Mouse (Mus musculus): ENCODE measurements at regions not wholly inside any gene's neighbourhood (a gene's known extent, or its start where the extent isn't known, plus 50 kb on each side); places are given as distances from the start of the nearest gene placed in this dataset.

- DNase-seq (ENCODE audit: low spot score), result no peak
Measured at GRCm38 (mm10) chr7:111337053-111337452, 254.2 kb upstream of the Eif4g2 start.

- DNase-seq (ENCODE audit: low spot score), result no peak
Measured at GRCm38 (mm10) chr7:111322901-111323300, 240.1 kb upstream of the Eif4g2 start.

DNA sequence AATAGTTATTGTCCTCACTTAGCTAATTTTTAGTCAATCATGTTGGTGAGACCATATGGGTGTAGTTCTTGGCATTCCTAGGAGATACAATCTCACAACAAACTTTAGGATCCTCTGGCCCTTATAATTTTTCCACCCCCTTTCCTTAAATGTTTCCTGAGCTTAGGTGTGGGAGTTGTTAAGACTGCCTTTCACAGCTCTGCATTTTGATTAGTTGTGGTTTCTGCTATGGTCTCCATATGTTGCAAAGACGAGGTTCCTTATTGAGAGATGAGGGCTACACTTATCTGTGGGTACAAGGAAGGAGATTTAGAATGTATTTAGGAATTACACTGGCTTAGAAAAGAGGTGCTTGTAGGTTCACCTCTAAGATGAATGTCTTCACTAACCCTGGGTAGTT, 237.1 kb upstream of the Eif4g2 start:
- no peak for DNase-seq (ENCODE audit: low spot score)

DNA sequence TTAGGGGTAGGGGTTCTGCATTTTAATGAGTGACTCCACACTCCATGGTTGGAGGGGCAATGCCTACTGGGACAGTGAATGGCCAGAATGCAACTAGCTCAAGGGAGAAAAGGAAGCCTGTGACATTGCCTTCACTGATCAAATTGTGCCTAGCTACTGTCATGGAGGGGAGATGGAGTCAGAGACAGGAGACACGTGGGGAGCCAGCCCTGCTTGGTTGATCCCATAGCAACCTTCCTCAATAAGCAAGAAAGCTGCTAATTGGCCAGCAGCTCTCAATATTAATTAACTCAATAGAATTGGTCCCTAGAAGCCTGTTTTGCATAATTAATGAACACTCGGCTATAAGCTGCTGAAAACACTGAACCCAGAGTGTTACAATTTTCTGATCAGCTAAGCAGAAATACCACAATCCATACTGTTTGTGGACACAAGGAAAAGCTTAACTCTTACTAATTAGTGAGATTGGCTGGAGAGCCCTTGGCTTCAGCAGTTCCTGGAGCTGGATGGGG, 233.7 kb upstream of the Eif4g2 start:
- DNase-seq (ENCODE audit: low spot score), result no peak

DNA sequence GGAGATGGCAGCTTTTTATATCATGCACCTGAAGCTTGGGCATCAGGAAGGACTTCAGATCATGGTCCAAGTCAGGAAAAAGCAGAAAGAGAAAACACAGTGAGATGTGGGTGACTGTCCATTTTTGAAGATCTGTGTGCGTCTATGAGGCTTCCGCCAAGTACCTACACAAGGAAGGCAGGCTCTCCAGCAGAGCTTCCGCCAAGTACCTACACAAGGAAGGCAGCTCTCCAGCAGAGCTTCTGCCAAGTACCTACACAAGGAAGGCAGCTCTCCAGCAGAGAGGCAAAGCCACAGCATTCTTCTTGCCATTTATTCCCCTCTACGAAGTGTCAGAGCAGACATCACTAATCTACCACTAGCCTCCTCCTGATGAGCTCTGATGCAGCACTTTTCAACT, 231.1 kb upstream of the Eif4g2 start:
- DNase-seq (ENCODE audit: low spot score), result no peak

DNA sequence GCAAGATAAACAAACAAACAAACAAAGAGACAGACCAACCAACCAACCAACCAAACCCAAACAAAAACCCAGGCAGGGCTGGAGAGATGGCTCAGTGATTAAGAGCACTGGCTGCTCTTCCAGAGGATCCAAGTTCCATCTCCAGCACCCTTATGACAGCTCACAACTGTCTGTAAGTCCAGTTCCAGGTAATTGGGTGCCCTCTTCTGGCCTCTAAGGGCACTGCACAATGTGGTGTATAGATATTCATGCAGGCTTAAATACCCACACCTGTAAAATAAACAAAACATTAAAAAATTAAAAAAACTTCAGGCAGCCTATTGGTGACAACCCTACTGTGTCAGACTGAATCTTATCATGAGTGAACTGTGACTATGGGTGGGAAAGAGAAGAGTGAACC, 222.4 kb upstream of the Eif4g2 start:
- DNase-seq (ENCODE audit: low spot score), result no peak

- no peak for DNase-seq (ENCODE audit: low spot score)
Measured at GRCm38 (mm10) chr7:111301791-111302488, 219.1 kb upstream of the Eif4g2 start.

DNA sequence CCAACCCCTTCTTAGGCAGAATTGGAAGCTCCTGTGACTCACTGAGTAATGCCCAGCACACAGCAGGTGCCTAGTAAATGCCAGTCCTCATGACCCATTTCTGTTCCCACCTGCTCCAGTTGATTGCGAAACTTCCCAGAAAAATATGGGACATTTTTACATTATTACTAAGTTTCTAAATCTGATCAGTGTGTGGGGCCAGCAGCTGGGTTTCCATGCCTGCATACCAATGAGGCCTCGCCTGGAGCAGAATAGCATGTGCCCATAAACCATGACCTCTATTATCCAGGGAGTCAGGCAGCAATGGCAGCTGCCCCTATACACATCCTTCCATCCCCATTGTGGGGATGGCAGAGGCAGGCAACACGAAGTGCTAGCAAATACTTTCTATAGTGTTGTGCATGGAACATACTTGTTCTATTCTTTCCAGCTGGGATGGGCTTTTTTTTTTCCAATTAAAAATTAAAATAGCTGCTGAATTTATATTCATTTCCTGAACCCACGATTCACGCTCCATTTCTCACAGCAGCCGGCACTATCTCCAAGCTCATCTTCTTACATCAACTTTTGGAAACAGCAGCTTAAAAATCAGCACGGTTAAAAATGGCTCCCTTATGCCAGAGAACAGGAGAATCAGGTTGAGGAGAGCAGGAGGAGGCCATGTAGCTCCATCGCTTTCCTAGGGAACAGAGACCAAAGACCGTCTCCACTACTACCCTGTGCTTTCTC, 214.5 kb upstream of the Eif4g2 start:
- DNase-seq (ENCODE audit: low spot score), result no peak

GRCm38 (mm10) chr7:111283411-111283955, 200.7 kb upstream of the Eif4g2 start:
- DNase-seq (ENCODE audit: low spot score), result no peak

- DNase-seq (ENCODE audit: low spot score), result no peak
Measured at GRCm38 (mm10) chr7:111282314-111282713, 199.5 kb upstream of the Eif4g2 start.

GRCm38 (mm10) chr7:111277703-111278102, 194.9 kb upstream of the Eif4g2 start:
- DNase-seq (ENCODE audit: low spot score), result no peak

DNA sequence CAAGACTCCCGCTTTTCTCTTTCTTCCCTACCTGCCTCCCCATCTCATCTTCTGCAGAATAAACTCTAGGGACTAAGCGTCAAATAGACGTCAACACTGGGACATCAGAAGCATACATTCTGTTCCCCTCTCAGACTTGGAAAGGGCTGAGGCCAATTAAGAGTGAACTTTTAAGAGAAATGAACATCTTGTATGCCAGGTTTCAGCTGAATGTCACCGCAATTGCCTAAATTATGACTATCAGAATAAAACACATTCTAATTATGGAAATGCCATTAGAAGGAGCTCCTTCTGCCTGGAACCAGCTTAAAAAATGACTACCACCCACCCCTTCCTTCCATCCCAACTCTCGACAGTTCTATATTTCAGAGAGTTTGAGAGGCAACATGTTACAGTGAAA, 191.0 kb upstream of the Eif4g2 start:
- no peak for DNase-seq (ENCODE audit: low spot score)

- no peak for DNase-seq (ENCODE audit: low spot score)
Measured at GRCm38 (mm10) chr7:111270874-111271273, 188.0 kb upstream of the Eif4g2 start.

GRCm38 (mm10) chr7:111268197-111268596, 185.4 kb upstream of the Eif4g2 start:
- no peak for DNase-seq (ENCODE audit: low spot score)

DNA sequence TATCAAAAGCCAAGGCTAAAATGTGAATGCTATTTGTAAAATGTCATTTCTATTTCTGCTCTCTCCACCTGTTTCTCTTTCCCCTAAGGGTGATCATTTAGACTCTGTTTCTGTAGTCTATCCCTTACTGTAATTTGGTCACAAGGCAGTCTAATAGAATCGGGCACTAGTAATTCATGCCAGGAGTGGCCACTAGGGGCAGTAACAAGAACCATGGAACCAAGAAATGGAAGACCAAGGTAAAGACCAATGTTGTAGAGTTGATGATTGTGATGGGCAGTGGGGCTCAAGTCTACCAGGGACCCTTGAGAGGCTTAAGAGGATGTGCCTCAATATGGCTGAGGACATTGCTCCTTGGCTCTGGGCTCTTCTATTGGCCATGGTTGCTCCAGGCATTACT, 180.5 kb upstream of the Eif4g2 start:
- no peak for DNase-seq (ENCODE audit: low spot score)

DNA sequence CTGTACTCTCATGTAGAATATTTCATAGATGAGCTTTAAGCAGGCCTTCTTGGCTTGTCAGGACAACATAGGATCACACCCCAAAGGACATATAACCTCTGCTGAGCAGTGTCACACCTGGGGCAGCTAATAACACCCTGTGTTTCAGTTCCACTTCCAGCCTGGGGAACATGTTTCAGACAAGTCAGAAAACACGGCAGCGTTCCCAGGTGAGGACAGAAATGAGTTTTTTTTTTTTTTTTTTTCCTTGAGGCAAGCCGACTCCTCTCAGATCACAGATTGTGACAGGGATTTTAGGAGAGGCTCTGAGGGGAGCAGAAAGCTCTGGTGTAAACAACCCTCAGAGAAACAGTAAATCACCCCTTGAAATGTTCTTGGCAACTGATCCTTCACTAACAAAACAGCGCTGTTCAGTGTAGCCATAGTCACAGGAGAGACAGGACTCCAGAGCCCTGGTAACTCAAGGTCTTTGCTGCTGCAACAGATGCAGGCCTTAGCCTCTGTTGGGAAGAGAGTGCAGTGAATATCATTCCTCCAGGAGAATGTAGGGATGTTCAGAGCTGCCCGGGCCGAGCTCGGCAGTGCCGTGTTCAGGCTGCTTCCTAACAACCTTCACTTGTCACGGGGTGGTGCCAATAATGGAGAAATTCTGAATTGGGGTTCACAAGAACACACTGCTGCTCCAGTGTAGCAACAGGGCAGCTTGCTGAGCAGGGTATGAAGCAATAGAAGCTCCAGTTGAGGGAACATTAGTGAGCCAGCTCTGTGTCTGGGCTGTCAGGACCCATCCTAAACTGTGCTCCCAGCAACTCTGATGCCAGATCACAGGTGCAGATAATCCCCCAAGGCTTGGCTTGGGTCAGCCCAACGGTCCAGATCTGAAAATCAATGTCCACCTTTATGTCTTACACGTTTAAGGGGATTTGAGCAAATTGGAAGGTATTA, 177.1 kb upstream of the Eif4g2 start:
- no peak for DNase-seq (ENCODE audit: low spot score)

DNA sequence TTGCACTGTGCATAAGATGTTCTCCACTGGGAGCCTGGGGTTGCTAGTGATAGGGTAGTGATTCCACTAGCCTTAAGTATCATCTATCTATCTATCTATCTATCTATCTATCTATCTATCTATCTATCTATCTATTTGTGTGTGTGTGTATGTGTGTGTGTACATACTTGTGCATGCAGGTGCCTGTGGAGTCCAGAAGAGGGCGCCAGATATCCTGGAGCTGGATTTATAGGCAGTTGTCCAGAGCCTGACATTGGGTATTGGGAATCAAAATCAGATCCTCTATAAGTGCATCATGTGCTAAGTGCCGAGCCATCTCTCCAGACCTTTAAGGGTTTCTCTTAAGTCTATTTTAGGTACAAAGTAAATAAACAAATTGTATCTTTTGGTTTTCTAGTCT, 175.0 kb upstream of the Eif4g2 start:
- no peak for DNase-seq (ENCODE audit: low spot score)

DNA sequence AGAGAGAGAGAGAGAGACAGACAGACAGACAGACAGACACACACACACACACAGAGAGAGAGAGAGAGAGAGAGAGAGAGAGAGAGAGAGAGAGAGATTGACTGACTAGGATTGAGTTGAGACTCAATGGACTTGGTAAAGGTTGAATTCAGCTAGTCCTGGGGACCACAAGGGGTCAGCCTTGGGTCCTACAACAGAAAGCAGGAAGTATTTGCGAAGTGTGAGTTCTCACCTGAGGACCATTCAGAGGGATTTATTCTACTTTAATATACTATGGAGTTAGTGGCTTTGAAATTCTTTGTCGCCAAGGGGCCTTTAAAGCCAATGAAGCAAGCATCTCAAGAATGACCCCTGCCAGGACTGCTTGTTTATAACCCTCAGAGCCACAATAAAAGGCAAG, 173.4 kb upstream of the Eif4g2 start:
- no peak for DNase-seq (ENCODE audit: low spot score)

GRCm38 (mm10) chr7:111249606-111250005, 166.8 kb upstream of the Eif4g2 start:
- peak; percentile 1 for DNase-seq (ENCODE audit: low spot score)

DNA sequence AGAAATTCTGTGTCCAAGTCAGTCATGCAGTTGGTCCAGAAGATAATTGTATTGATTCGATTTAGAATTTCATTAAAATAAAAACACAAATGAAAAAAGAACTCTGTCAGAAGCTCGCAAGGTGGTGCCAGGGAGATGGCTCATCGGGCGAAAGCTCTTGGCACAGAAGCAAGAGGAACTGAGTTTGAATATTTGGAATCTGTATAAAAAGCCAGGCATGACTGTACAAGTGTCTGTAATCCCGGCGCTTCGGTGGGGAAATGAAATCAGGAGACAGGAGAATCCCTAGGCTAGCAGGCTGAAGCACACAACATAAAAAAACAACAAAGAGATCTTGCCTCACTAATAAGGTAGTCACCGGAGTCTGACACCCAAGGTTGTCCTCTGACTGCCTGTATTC, 162.7 kb upstream of the Eif4g2 start:
- DNase-seq (ENCODE audit: low spot score), result no peak

GRCm38 (mm10) chr7:111245067-111245466, 162.2 kb upstream of the Eif4g2 start:
- DNase-seq (ENCODE audit: low spot score), result no peak

DNA sequence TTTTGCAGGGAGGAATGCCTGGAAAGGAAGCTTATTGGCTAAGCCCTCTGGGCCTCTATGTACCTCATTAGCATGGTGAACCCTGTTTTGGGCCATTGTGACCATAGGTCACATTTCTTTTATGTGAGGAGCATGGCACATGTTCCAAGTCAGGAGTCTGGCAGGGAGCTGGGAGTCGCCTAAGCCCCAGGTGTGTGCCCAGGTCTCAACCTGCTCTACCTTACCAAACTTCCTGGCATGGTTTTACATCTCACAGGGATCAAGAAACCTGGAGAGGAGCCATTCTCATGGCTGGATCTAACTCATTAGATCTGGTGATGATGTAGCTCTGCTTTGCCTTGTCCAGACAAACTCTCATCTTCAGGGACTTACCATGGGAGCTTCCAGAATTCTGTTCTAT, 161.0 kb upstream of the Eif4g2 start:
- DNase-seq (ENCODE audit: low spot score), result no peak
